Mouse (Mus musculus) liver, postnatal 0 days (tissue): Measurements from ENCODE around the gene Vars.

Experiments used
- CTCF ChIP-seq: sonication (generic); IDR thresholded peaks from 2 replicates; pipeline ENCODE4 v1.5.1; 2016; ENCODE audit warnings: antibody characterized with exemption, low read depth
- EP300 ChIP-seq: IDR thresholded peaks from 2 replicates; pipeline ENCODE4 v1.6.1; 2016; ENCODE audit warnings: antibody characterized with exemption, low read depth, mild to moderate bottlenecking

DNA sequence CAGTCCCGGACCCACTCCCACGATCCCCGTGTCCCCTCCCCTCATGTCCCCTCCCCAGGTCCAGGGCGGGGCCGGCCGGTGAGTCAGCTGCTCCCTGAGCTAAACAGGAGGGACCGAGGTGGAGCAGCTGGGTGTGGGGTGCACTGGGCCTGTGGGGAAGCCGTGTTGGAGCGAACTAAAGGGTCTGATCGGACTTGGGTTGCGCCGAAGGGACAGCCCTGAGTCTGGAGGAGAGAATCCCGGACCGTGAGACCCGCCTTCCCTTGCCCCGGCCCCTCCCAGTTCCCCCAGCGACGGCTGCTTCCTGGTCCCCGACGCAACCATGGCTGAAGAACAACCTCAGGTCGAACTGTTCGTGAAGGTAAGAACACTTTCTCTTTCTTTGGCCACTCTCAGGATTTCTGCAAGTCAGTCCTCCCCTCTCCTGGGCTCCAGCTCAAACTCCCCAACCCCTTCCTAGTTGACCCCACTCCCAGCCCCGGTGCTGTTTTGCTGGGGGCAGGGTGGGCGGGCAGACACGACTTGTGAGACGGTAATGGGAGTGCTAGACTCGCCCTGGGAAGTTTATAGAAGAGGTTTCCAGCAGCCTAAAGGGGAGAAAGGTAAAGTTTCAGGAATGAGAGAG lies 49.5 kb downstream of the Vars start:
- TF ChIP-seq CTCF (no peak), EP300 (no peak)
